Mouse (Mus musculus) cerebellum, adult 8-10 months (tissue): Measurements from ENCODE around the gene Nectin3.

ENCODE experiments used
- DNase-seq: peaks from one replicate; pipeline ENCODE4 v3.0.0; 2022

The Nectin3 gene

GRCm38 (mm10) chr16:46498421-46498789, at the start of gene Nectin3:
Gene Nectin3, minus strand, starts transcription at chr16:46498525.
- no peak for DNase-seq

- no peak for DNase-seq
These were observed 39.8 kb upstream of the Nectin3 start for GRCm38 (mm10) chr16:46538092-46538491.

GRCm38 (mm10) chr16:46532465-46533254, 34.3 kb upstream of the Nectin3 start:
- DNase-seq: no peak

- no peak for DNase-seq
These were observed 32.7 kb upstream of the Nectin3 start for GRCm38 (mm10) chr16:46531023-46531422.

- no peak for DNase-seq
These were observed 22.6 kb upstream of the Nectin3 start for GRCm38 (mm10) chr16:46520885-46521417.

GRCm38 (mm10) chr16:46519606-46520005, 21.3 kb upstream of the Nectin3 start:
- DNase-seq: no peak

GRCm38 (mm10) chr16:46507944-46508333, 9.6 kb upstream of the Nectin3 start:
- DNase-seq: no peak

GRCm38 (mm10) chr16:46507260-46507943, 9.1 kb upstream of the Nectin3 start:
- DNase-seq: no peak

GRCm38 (mm10) chr16:46504006-46504405, 5.7 kb upstream of the Nectin3 start:
- DNase-seq: no peak

GRCm38 (mm10) chr16:46502311-46502710, 4.0 kb upstream of the Nectin3 start:
- DNase-seq: no peak

GRCm38 (mm10) chr16:46500759-46501158, 2.4 kb upstream of the Nectin3 start:
- no peak for DNase-seq

GRCm38 (mm10) chr16:46497686-46498420, 472 bp downstream of the Nectin3 start:
- DNase-seq: peak; percentile 54

- peak; percentile 94 for DNase-seq
These were observed 1.2 kb downstream of the Nectin3 start for GRCm38 (mm10) chr16:46496889-46497685.

GRCm38 (mm10) chr16:46496031-46496868, 2.1 kb downstream of the Nectin3 start:
- no peak for DNase-seq

GRCm38 (mm10) chr16:46495201-46495600, 3.1 kb downstream of the Nectin3 start:
- DNase-seq: no peak

- peak; percentile 62 for DNase-seq
These were observed 10.8 kb downstream of the Nectin3 start for GRCm38 (mm10) chr16:46487436-46488097.

GRCm38 (mm10) chr16:46477336-46477735, 21.0 kb downstream of the Nectin3 start:
- no peak for DNase-seq

GRCm38 (mm10) chr16:46451421-46451820, 46.9 kb downstream of the Nectin3 start:
- no peak for DNase-seq

GRCm38 (mm10) chr16:46449013-46449412, 49.3 kb downstream of the Nectin3 start:
- DNase-seq: no peak

- DNase-seq: no peak
These were observed 67.0 kb downstream of the Nectin3 start for GRCm38 (mm10) chr16:46431317-46431716.

- no peak for DNase-seq
These were observed 82.1 kb downstream of the Nectin3 start for GRCm38 (mm10) chr16:46416177-46416576.
